Mouse (Mus musculus) midbrain, embryonic 10.5 days (tissue): ENCODE results near the gene Gm45753. TPM values are rescaled to one million over a fixed set of nuclear protein-coding genes. Genes with fewer than 3 reads are reported as not detected.

Source experiments
- DNase-seq: peaks from one replicate; pipeline ENCODE4 v3.0.0-alpha.2; 2017; ENCODE audit warnings: low spot score
- H3K27ac ChIP-seq: fragments of 300-500 bp; sonication (generic); replicated peaks from 2 replicates; pipeline ENCODE4 v1.5.1; 2016; ENCODE audit warnings: mild to moderate bottlenecking
- H3K27me3 ChIP-seq: fragments of 300-500 bp; sonication (generic); 2 replicates; pipeline ENCODE4 v1.6.1; 2016; ENCODE audit warnings: low read depth, mild to moderate bottlenecking; ENCODE audit not compliant: poor library complexity, severe bottlenecking
- H3K36me3 ChIP-seq: fragments of 300-500 bp; sonication (generic); 2 replicates; pipeline ENCODE4 v1.6.1; 2016; ENCODE audit warnings: mild to moderate bottlenecking, moderate library complexity
- H3K4me1 ChIP-seq: fragments of 300-500 bp; sonication (generic); 2 replicates; pipeline ENCODE4 v1.6.1; 2016
- H3K4me3 ChIP-seq: fragments of 300-500 bp; sonication (generic); 2 replicates; pipeline ENCODE4 v1.5.1; 2016; ENCODE audit warnings: mild to moderate bottlenecking, moderate library complexity
- H3K9me3 ChIP-seq: fragments of 300-500 bp; sonication (generic); replicated peaks from 2 replicates; pipeline ENCODE4 v1.6.1; 2016; ENCODE audit warnings: mild to moderate bottlenecking
- WGBS: fragments of 180-500 bp; shearing (Covaris S2); methylation state at CpG from one replicate; pipeline ENCODE4 v1.1.7; 2016; 5-methylcytosine and 5-hydroxymethylcytosine counted together
- polyA plus RNA-seq: library from polyadenylated mRNA; unstranded; fragments of >200 nt; fragmentation: Nextera tagmentation; extraction: Ambion mirVana; gene quantifications from 2 replicates; pipeline ENCODE4 v1.2.1, GENCODE M21; 2016

Gene Gm45753
- polyA plus RNA-seq, 1 experiment from 2014 or later, result 0.07 TPM

DNA sequence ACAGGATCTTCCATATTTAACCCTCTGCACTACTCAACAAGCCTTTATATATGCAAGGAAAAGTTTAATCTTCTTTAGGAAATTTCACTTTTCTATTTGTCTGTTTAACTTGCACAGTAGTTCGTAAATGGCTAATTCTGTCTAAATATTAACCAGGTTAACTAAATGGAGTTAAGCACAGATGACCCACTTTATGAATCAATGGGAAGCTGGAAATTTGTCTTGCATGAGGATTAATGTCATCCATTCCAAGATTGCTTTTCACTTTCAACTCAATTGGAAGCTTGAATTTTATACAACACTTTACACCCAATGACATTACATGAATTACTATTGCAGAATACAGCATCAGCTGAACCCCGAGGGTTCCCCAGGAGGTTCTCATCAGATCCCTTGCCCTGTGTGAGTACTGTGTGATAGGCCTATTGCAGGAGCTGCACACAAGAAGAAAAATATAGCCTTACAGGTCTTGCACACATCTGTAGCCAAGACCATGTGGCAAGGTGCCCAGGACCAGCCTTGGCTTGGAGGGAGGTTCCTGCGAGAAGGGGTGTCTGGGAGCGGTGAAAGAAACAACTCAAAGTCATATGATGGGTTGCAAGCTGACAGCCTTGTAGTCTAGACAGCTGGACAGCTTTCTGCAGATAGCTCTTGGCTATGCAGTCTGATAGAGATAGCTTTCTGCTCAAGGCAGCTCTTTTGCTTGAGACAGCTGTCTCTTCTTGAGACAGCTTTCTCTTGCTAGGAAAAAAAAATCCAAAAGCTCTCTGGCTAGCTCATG lies 40.5 kb downstream of the Gm45753 start:
- 89% methylated on average over 4 of the region's 4 CpGs for WGBS
- no peaks in the 10 kb centered on the region for H3K27me3 ChIP-seq
- DNase-seq, result no peak
- H3K9me3 ChIP-seq, result peaks cover 12% of the 10 kb centered on the region; the same call in 1 of the 2 replicates
- no peak overlapping the region for H3K4me3 ChIP-seq
- no peaks in the 10 kb centered on the region for H3K4me1 ChIP-seq
- H3K27ac ChIP-seq, result no peak overlapping the region
- H3K36me3 ChIP-seq, result no peaks in the 10 kb centered on the region

GRCm38 (mm10) chr8:45266993-45267392 lies 41.3 kb downstream of the Gm45753 start:
- no peak for DNase-seq
- no peak overlapping the region for H3K4me3 ChIP-seq
- 71% methylated on average over 8 of the region's 8 CpGs for WGBS
- no peaks in the 10 kb centered on the region for H3K36me3 ChIP-seq
- peaks cover 12% of the 10 kb centered on the region; the same call in 1 of the 2 replicates for H3K9me3 ChIP-seq
- no peak overlapping the region for H3K27ac ChIP-seq
- no peaks in the 10 kb centered on the region for H3K4me1 ChIP-seq
- no peaks in the 10 kb centered on the region for H3K27me3 ChIP-seq

- H3K27me3 ChIP-seq, result no peaks in the 10 kb centered on the region
- peaks cover 12% of the 10 kb centered on the region; the same call in 1 of the 2 replicates for H3K9me3 ChIP-seq
- no peak for DNase-seq
- no peaks in the 10 kb centered on the region for H3K4me1 ChIP-seq
- H3K36me3 ChIP-seq, result no peaks in the 10 kb centered on the region
- no peak overlapping the region for H3K4me3 ChIP-seq
- WGBS, result 91% methylated on average over 4 of the region's 4 CpGs
- no peak overlapping the region for H3K27ac ChIP-seq
Measured at GRCm38 (mm10) chr8:45264918-45265317, 43.3 kb downstream of the Gm45753 start.

GRCm38 (mm10) chr8:45262851-45263250 lies 45.4 kb downstream of the Gm45753 start:
- WGBS, result 83% methylated on average over 3 of the region's 3 CpGs
- Histone ChIP-seq H3K36me3 (no peaks in the 10 kb centered on the region), H3K4me3 (no peak overlapping the region), H3K9me3 (peaks cover 12% of the 10 kb centered on the region; the same call in 1 of the 2 replicates), H3K27me3 (no peaks in the 10 kb centered on the region), H3K4me1 (no peaks in the 10 kb centered on the region), H3K27ac (no peak overlapping the region)
- DNase-seq, result no peak

DNA sequence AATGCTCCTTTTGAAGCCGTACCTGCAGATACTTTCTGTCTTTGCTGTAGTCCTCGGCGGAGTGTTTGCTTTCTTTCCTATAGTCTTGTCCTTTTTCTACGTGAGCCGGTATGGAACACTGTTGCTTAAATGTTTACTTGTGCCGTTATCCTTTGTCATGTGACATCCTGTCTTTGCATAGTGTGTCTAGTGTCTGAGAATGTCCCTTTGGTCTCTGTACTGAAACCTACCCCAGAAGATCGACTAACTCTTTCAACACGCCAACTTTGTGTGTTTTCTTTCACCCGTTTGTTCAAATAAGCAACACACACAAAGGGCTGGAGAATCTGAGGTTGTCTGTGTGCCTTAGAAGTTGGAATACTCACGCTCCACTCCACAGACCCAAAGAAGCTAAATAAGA lies 46.3 kb downstream of the Gm45753 start, which contains the start of gene F11:
TSS of gene F11 (minus strand) at position 112 of the 400 bp plus-strand sequence.
- Histone ChIP-seq H3K4me1 (no peaks in the 10 kb centered on the region), H3K27ac (no peak within 1 kb of the TSS), H3K4me3 (no peak within 1 kb of the TSS), H3K9me3 (peaks cover 12% of the 10 kb centered on the region; the same call in 1 of the 2 replicates), H3K36me3 (no peaks in the 10 kb centered on the region), H3K27me3 (no peaks in the 10 kb centered on the region)
- DNase-seq, result no peak
- WGBS, result 85% methylated on average over 10 of the region's 10 CpGs

GRCm38 (mm10) chr8:45258421-45258820 lies 49.8 kb downstream of the Gm45753 start:
- no peaks in the 10 kb centered on the region for H3K4me1 ChIP-seq
- no peak overlapping the region for H3K27ac ChIP-seq
- no peak overlapping the region for H3K4me3 ChIP-seq
- H3K27me3 ChIP-seq, result no peaks in the 10 kb centered on the region
- H3K9me3 ChIP-seq, result no peaks in the 10 kb centered on the region
- WGBS, result 83% methylated on average over 8 of the region's 8 CpGs
- DNase-seq, result no peak
- H3K36me3 ChIP-seq, result no peaks in the 10 kb centered on the region

DNA sequence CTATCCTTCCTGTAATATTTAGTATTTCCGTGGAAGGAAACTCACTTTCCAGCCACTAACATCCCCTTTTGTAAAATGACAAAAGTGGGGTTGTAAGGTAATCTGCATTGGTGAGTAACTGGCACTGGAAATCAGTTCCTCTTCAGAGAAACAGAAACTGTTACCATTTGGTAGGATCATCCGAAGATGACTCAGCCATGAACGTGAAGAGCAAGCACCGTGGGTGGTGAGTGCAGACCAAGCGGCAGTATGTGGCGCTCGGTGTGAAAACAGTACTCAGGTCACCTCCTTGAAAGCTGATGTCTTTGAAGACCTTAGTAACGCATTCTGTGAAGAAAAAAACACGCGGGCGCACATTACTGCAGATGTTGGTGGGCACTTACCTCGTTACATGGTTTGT lies 53.2 kb downstream of the Gm45753 start:
- Histone ChIP-seq H3K4me1 (no peaks in the 10 kb centered on the region), H3K27me3 (no peaks in the 10 kb centered on the region), H3K9me3 (no peaks in the 10 kb centered on the region), H3K36me3 (no peaks in the 10 kb centered on the region), H3K4me3 (no peak overlapping the region), H3K27ac (no peak overlapping the region)
- DNase-seq, result no peak
- 91% methylated on average over 12 of the region's 12 CpGs for WGBS

GRCm38 (mm10) chr8:45254194-45254842 lies 53.9 kb downstream of the Gm45753 start:
- Histone ChIP-seq H3K9me3 (no peaks in the 10 kb centered on the region), H3K36me3 (no peaks in the 10 kb centered on the region), H3K27me3 (no peaks in the 10 kb centered on the region), H3K27ac (no peak overlapping the region), H3K4me3 (no peak overlapping the region), H3K4me1 (no peaks in the 10 kb centered on the region)
- no peak for DNase-seq
- WGBS, result 92% methylated on average over 8 of the region's 8 CpGs

DNA sequence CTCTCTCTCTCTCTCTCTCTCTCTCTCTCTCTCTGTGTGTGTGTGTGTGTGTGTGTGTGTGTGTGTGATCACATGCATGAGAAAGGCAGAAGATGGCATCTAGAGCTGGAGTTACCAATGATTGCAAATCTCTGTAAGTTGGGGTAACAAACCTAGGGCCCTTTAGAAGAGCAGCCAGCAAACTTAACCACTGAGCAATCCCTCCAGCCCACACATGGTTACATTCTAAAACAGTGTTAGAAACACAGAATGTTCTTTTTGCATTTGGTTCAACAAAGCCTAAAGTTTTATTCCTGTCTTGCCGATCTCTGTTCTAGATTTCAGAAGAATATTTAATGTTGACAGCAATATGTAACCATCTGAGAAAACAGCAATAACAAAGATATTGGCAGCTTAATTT lies 54.7 kb downstream of the Gm45753 start:
- H3K27me3 ChIP-seq, result no peaks in the 10 kb centered on the region
- H3K4me3 ChIP-seq, result no peak overlapping the region
- H3K27ac ChIP-seq, result no peak overlapping the region
- H3K9me3 ChIP-seq, result no peaks in the 10 kb centered on the region
- no peak for DNase-seq
- H3K36me3 ChIP-seq, result no peaks in the 10 kb centered on the region
- WGBS, result 95% methylated on average over 1 of the region's 1 CpGs
- no peaks in the 10 kb centered on the region for H3K4me1 ChIP-seq

- no peaks in the 10 kb centered on the region for H3K27me3 ChIP-seq
- H3K4me1 ChIP-seq, result no peaks in the 10 kb centered on the region
- no peaks in the 10 kb centered on the region for H3K36me3 ChIP-seq
- no peak for DNase-seq
- no peaks in the 10 kb centered on the region for H3K9me3 ChIP-seq
- no peak overlapping the region for H3K4me3 ChIP-seq
- WGBS, result 76% methylated on average over 2 of the region's 2 CpGs
- H3K27ac ChIP-seq, result no peak overlapping the region
Measured at GRCm38 (mm10) chr8:45253111-45253510, 55.2 kb downstream of the Gm45753 start.

DNA sequence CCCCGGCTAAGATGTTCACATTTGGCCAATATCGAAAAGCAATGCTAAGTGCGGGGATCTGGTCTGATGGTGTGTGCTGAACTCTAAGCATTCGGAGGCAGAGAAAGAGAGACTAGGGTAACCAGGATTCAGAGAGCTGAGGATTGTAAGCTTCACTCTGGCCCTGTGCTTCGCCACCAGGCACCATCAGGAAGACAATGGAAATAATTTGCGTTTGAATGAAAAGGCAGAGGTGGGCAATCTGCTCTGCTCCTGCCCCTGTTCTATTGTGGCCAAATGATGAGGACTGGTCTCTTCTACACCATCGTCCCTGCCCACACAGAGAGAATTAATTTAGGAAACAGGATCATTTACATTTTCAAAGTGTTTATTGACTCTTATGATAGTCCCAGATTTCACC lies 62.0 kb downstream of the Gm45753 start:
- 33% methylated on average over 7 of the region's 7 CpGs for WGBS
- H3K9me3 ChIP-seq, result no peaks in the 10 kb centered on the region
- no peak overlapping the region; the same call in 1 of the 2 replicates for H3K27ac ChIP-seq
- H3K4me3 ChIP-seq, result no peak overlapping the region
- DNase-seq, result no peak
- no peaks in the 10 kb centered on the region for H3K36me3 ChIP-seq
- H3K27me3 ChIP-seq, result no peaks in the 10 kb centered on the region
- peaks cover 6% of the 10 kb centered on the region for H3K4me1 ChIP-seq

DNA sequence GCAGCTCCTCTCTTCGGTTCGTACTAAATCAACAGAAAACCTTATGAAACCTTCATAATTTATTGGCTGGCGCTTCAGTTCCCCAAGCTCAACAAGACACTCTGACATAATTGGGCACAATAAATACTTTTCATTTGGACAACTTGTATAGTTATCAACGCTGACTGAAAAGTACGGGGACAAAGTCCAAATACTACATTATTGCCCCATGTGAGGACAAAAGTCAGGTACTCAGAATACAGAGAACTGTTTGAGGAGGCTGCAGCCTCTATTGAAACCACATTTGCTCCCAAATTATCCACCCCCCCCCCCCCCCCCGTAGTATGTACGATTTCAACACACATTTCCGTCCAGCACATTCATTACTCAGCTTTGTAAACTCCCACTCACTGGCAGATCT lies 68.9 kb downstream of the Gm45753 start:
- no peak for DNase-seq
- peaks cover 6% of the 10 kb centered on the region; the same call in 1 of the 2 replicates for H3K4me1 ChIP-seq
- 91% methylated on average over 8 of the region's 8 CpGs for WGBS
- H3K27ac ChIP-seq, result no peak overlapping the region
- H3K4me3 ChIP-seq, result no peak overlapping the region
- H3K36me3 ChIP-seq, result no peaks in the 10 kb centered on the region
- H3K9me3 ChIP-seq, result no peaks in the 10 kb centered on the region
- no peaks in the 10 kb centered on the region for H3K27me3 ChIP-seq

DNA sequence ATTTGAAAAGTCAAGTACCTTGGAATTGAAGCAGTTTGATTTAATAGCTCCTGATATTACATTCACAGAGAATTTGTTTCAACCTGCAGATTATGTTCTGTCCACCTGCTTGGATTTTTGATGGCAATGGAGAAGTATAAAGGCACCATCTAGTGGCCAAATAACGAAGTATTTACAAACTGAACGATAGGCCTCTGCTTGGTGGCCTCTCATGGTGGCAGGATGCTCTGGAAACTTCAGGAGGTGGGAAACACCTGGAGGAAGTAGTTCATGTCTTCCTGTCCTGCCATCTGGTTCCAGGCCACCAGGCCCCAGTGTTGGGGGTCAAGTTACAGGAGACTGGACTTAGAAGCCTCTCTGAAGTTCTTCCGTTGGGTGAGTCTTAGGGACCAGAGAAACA lies 70.0 kb downstream of the Gm45753 start:
- Histone ChIP-seq H3K27me3 (no peaks in the 10 kb centered on the region), H3K4me3 (no peak overlapping the region), H3K4me1 (peaks cover 6% of the 10 kb centered on the region; the same call in 1 of the 2 replicates), H3K36me3 (no peaks in the 10 kb centered on the region), H3K9me3 (no peaks in the 10 kb centered on the region), H3K27ac (no peak overlapping the region)
- no peak for DNase-seq
- WGBS, result 32% methylated on average over 3 of the region's 3 CpGs
